Mouse (Mus musculus) embryonic facial prominence, embryonic 15.5 days (tissue): Measurements from ENCODE around the gene Zfp346. TPM values are rescaled to one million over a fixed set of nuclear protein-coding genes. Genes with fewer than 3 reads are reported as not detected.

Experiments
- ATAC-seq: fragments of 200-750 bp; cut with Nextera tagmentation; 2 replicates; pipeline ENCODE4 v1.8.0; 2017; ENCODE audit warnings: low read depth, moderate TSS enrichment; ENCODE audit not compliant: insufficient number of reproducible peaks, low FRiP score, low TSS enrichment
- H3K27ac ChIP-seq: fragments of 300-500 bp; sonication (generic); replicated peaks from 2 replicates; pipeline ENCODE4 v1.5.1; 2015; ENCODE audit warnings: mild to moderate bottlenecking, inconsistent platforms
- H3K27me3 ChIP-seq: fragments of 300-500 bp; sonication (generic); 2 replicates; pipeline ENCODE4 v1.6.1; 2015; ENCODE audit warnings: inconsistent platforms
- H3K36me3 ChIP-seq: fragments of 300-500 bp; sonication (generic); 2 replicates; pipeline ENCODE4 v1.6.1; 2015; ENCODE audit warnings: mild to moderate bottlenecking, inconsistent platforms
- H3K4me1 ChIP-seq: fragments of 300-500 bp; sonication (generic); 2 replicates; pipeline ENCODE4 v1.6.1; 2015; ENCODE audit warnings: inconsistent platforms
- H3K4me2 ChIP-seq: fragments of 300-500 bp; sonication (generic); replicated peaks from 2 replicates; pipeline ENCODE4 v1.6.1; 2015; ENCODE audit warnings: mild to moderate bottlenecking, inconsistent platforms
- H3K4me3 ChIP-seq: fragments of 300-500 bp; sonication (generic); replicated peaks from 2 replicates; pipeline ENCODE4 v1.5.1; 2015; ENCODE audit warnings: mild to moderate bottlenecking, inconsistent platforms
- H3K9ac ChIP-seq: fragments of 300-500 bp; sonication (generic); 2 replicates; pipeline ENCODE4 v1.6.1; 2015; ENCODE audit warnings: inconsistent platforms
- H3K9me3 ChIP-seq: fragments of 300-500 bp; sonication (generic); replicated peaks from 2 replicates; pipeline ENCODE4 v1.6.1; 2016; ENCODE audit warnings: inconsistent platforms
- WGBS: fragments of 180-500 bp; shearing (Covaris S2); methylation state at CpG from one replicate; pipeline ENCODE4 v1.1.7; 2015; 5-methylcytosine and 5-hydroxymethylcytosine counted together
- polyA plus RNA-seq: library from polyadenylated mRNA; unstranded; fragments of >200 nt; fragmentation: Nextera tagmentation; extraction: Ambion mirVana; gene quantifications from 2 replicates; pipeline ENCODE4 v1.2.1, GENCODE M21; 2015

Gene Zfp346
- polyA plus RNA-seq, 1 experiment from 2014 or later = 24.3 TPM

GRCm38 (mm10) chr13:55102366-55102765, 2.7 kb upstream of the Zfp346 start:
- no peak for ATAC-seq
- Histone ChIP-seq H3K9me3 (no peaks in the 10 kb centered on the region), H3K9ac (no peak overlapping the region), H3K36me3 (no peaks in the 10 kb centered on the region), H3K27me3 (no peaks in the 10 kb centered on the region), H3K4me1 (peaks cover 21% of the 10 kb centered on the region), H3K27ac (no peak overlapping the region), H3K4me3 (no peak overlapping the region), H3K4me2 (no peak overlapping the region)
- 91% methylated on average over 3 of the region's 3 CpGs for WGBS

GRCm38 (mm10) chr13:55103351-55103750, 1.8 kb upstream of the Zfp346 start:
- no peak overlapping the region for H3K4me3 ChIP-seq
- H3K4me2 ChIP-seq = no peak overlapping the region
- no peak overlapping the region for H3K27ac ChIP-seq
- H3K9ac ChIP-seq = no peak overlapping the region
- H3K36me3 ChIP-seq = peaks cover 7% of the 10 kb centered on the region; the same call in 1 of the 2 replicates
- 63% methylated on average over 2 of the region's 2 CpGs for WGBS
- no peak for ATAC-seq
- no peaks in the 10 kb centered on the region for H3K27me3 ChIP-seq
- H3K4me1 ChIP-seq = peaks cover 24% of the 10 kb centered on the region
- H3K9me3 ChIP-seq = no peaks in the 10 kb centered on the region

GRCm38 (mm10) chr13:55105953-55106691, 1.0 kb downstream of the Zfp346 start:
- H3K36me3 ChIP-seq = peaks cover 19% of the 10 kb centered on the region; the same call in 1 of the 2 replicates
- WGBS = 18% methylated on average over 8 of the region's 8 CpGs
- ATAC-seq = no peak
- H3K9ac ChIP-seq = peak overlapping the region; percentile 76
- peak overlapping the region; percentile 92 for H3K27ac ChIP-seq
- H3K4me2 ChIP-seq = peak overlapping the region; percentile 69
- no peaks in the 10 kb centered on the region for H3K9me3 ChIP-seq
- H3K4me3 ChIP-seq = peak overlapping the region; percentile 94
- peaks cover 17% of the 10 kb centered on the region for H3K4me1 ChIP-seq
- H3K27me3 ChIP-seq = no peaks in the 10 kb centered on the region

- WGBS = 81% methylated on average over 4 of the region's 4 CpGs
- H3K27me3 ChIP-seq = no peaks in the 10 kb centered on the region
- H3K9ac ChIP-seq = no peak overlapping the region
Measured at GRCm38 (mm10) chr13:55107116-55107515, 2.0 kb downstream of the Zfp346 start.

GRCm38 (mm10) chr13:55107694-55108093, 2.6 kb downstream of the Zfp346 start:
- Histone ChIP-seq H3K4me1 (peaks cover 17% of the 10 kb centered on the region), H3K9me3 (no peaks in the 10 kb centered on the region), H3K27me3 (no peaks in the 10 kb centered on the region), H3K36me3 (peaks cover 21% of the 10 kb centered on the region; the same call in 1 of the 2 replicates), H3K4me3 (no peak overlapping the region), H3K27ac (0 out of 2 replicates have a peak overlapping the region, but pooled peaks have one; percentile 9), H3K9ac (no peak overlapping the region), H3K4me2 (no peak overlapping the region)
- 0 out of 2 replicates have a peak, but pooled peaks have one; percentile 41 for ATAC-seq
- 61% methylated on average over 8 of the region's 8 CpGs for WGBS

More at GRCm38 (mm10) chr13:55107116-55107515, 2.0 kb downstream of the Zfp346 start:
- no peak overlapping the region for H3K4me3 ChIP-seq
- peaks cover 19% of the 10 kb centered on the region; the same call in 1 of the 2 replicates for H3K36me3 ChIP-seq
- H3K4me1 ChIP-seq = peaks cover 17% of the 10 kb centered on the region
- no peaks in the 10 kb centered on the region for H3K9me3 ChIP-seq
- H3K4me2 ChIP-seq = no peak overlapping the region
- H3K27ac ChIP-seq = 0 out of 2 replicates have a peak overlapping the region, but pooled peaks have one; percentile 9
- ATAC-seq = no peak

- Histone ChIP-seq H3K27ac (no peak overlapping the region), H3K27me3 (no peaks in the 10 kb centered on the region), H3K4me2 (no peak overlapping the region), H3K9ac (no peak overlapping the region), H3K36me3 (peaks cover 57% of the 10 kb centered on the region), H3K9me3 (no peaks in the 10 kb centered on the region), H3K4me1 (no peaks in the 10 kb centered on the region), H3K4me3 (no peak overlapping the region)
- 81% methylated on average over 6 of the region's 6 CpGs for WGBS
- no peak for ATAC-seq
Measured at GRCm38 (mm10) chr13:55114375-55114774, 9.3 kb downstream of the Zfp346 start.

GRCm38 (mm10) chr13:55124903-55125302, 19.8 kb downstream of the Zfp346 start:
- Histone ChIP-seq H3K27ac (no peak overlapping the region), H3K4me1 (no peaks in the 10 kb centered on the region), H3K9me3 (no peaks in the 10 kb centered on the region), H3K9ac (no peak overlapping the region), H3K36me3 (peaks cover 59% of the 10 kb centered on the region), H3K4me2 (no peak overlapping the region), H3K4me3 (no peak overlapping the region), H3K27me3 (no peaks in the 10 kb centered on the region)
- no peak for ATAC-seq
- WGBS = 88% methylated on average over 6 of the region's 6 CpGs

GRCm38 (mm10) chr13:55133448-55133847, 28.3 kb downstream of the Zfp346 start, which contains the start of gene Gm17617:
Gene Gm17617 (minus strand): TSS chr13:55133548.
- Histone ChIP-seq H3K9me3 (no peaks in the 10 kb centered on the region), H3K9ac (no peak within 1 kb of the TSS), H3K27ac (no peak within 1 kb of the TSS), H3K27me3 (no peaks in the 10 kb centered on the region), H3K4me3 (no peak within 1 kb of the TSS), H3K36me3 (peaks cover 49% of the 10 kb centered on the region), H3K4me1 (0 out of 2 replicates have a peak, but pooled peaks cover 3% of the 10 kb centered on the region), H3K4me2 (no peak within 1 kb of the TSS)
- no peak for ATAC-seq
- 95% methylated on average over 2 of the region's 2 CpGs for WGBS

GRCm38 (mm10) chr13:55135382-55135781, 30.3 kb downstream of the Zfp346 start:
- ATAC-seq = no peak
- Histone ChIP-seq H3K4me3 (no peak overlapping the region), H3K9ac (no peak overlapping the region), H3K4me1 (0 out of 2 replicates have a peak, but pooled peaks cover 3% of the 10 kb centered on the region), H3K36me3 (peaks cover 32% of the 10 kb centered on the region), H3K9me3 (no peaks in the 10 kb centered on the region), H3K27ac (no peak overlapping the region), H3K4me2 (no peak overlapping the region), H3K27me3 (no peaks in the 10 kb centered on the region)
- 6% methylated on average over 5 of the region's 5 CpGs for WGBS

- Histone ChIP-seq H3K4me2 (no peak overlapping the region), H3K4me3 (no peak overlapping the region), H3K9ac (no peak overlapping the region), H3K27ac (no peak overlapping the region), H3K27me3 (no peaks in the 10 kb centered on the region), H3K36me3 (no peaks in the 10 kb centered on the region), H3K4me1 (0 out of 2 replicates have a peak, but pooled peaks cover 3% of the 10 kb centered on the region), H3K9me3 (no peaks in the 10 kb centered on the region)
- 72% methylated on average over 2 of the region's 2 CpGs for WGBS
- no peak for ATAC-seq
Measured at GRCm38 (mm10) chr13:55140271-55140670, 35.2 kb downstream of the Zfp346 start.

- Histone ChIP-seq H3K9ac (peak within 1 kb of the TSS; percentile 50), H3K4me1 (peaks cover 12% of the 10 kb centered on the region), H3K4me3 (peak within 1 kb of the TSS; percentile 59), H3K27ac (no peak within 1 kb of the TSS; the same call in 1 of the 2 replicates), H3K4me2 (peak within 1 kb of the TSS; percentile 95), H3K27me3 (peaks cover 13% of the 10 kb centered on the region; the same call in 1 of the 2 replicates), H3K36me3 (no peaks in the 10 kb centered on the region), H3K9me3 (no peaks in the 10 kb centered on the region)
- ATAC-seq = peak; percentile 75
- WGBS = 2% methylated on average over 67 of the region's 68 CpGs
Measured at GRCm38 (mm10) chr13:55152621-55153415, 47.7 kb downstream of the Zfp346 start, which contains the start of gene Fgfr4. Gene Fgfr4 (plus strand): TSS chr13:55152640.
